Mouse (Mus musculus): ENCODE data around the gene Figla.

GRCm38 (mm10) chr6:86067145-86067544, 51.2 kb downstream of the Figla start:
- TF ChIP-seq CTCF (IDR thresholded peaks at IDR 0.05; ENCODE audit: low read depth, low read length) (no peak), POLR2A (IDR thresholded peaks at IDR 0.05; ENCODE audit: borderline replicate concordance, low read depth, low read length) (no peak)
